Mouse (Mus musculus) adrenal gland, postnatal 4 days (tissue): Measurements from ENCODE around the gene Syf2. TPM values are rescaled to one million over a fixed set of nuclear protein-coding genes. Genes with fewer than 3 reads are reported as not detected.

Experiments
- DNase-seq, 2 experiments: peaks; one replicate each; pipeline ENCODE4 v3.0.0; 2021 to 2022; ENCODE audit warnings: low spot score in 2 of 2, mixed read lengths in 2 of 2
- total RNA-seq, 2 experiments: library from RNA; stranded (reverse); gene quantifications; 2 replicates each; pipeline ENCODE4 v1.2.3; 2021

The Syf2 gene
- total RNA-seq, 2 experiments from 2014 or later, result 82.4 to 93.3 TPM

DNA sequence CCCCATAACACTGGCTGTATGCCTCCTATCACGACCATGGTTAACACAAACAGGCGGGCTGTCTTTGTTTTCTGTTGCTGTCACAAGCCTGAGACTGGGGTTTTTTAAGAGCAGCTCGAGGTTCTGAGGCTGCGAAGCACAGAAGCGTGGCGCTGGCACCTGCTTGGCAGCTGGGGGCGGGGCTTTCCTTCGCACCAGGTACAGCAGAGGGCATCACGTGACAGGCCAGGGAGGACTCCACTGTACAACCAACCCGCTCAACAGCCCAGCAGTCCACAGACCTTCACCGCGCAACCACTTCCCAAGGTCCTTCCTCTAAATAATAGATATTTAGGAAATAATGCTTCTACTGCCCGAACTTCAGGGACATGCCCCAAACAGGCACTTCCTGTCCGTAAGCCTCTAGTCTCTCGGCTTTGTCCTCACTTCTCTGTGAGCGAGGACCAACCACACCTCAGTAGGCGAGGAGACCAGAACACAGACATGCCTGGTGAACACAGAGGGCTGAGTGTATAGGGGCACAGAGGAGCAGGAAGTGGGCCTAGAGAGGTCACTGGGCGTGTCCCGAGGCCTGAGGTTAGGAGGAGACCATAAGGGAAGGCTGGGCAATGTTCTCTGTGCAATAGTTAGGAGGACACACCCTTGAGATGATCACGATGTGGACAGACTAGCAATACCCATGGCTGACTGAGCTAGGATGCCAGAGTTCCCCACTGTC, 37.3 kb downstream of the Syf2 start:
- no peak for DNase-seq

GRCm38 (mm10) chr4:134968605-134968976, 37.9 kb downstream of the Syf2 start:
- no peak for DNase-seq

- no peak for DNase-seq
Observed at GRCm38 (mm10) chr4:134975261-134975928, 44.7 kb downstream of the Syf2 start.

DNA sequence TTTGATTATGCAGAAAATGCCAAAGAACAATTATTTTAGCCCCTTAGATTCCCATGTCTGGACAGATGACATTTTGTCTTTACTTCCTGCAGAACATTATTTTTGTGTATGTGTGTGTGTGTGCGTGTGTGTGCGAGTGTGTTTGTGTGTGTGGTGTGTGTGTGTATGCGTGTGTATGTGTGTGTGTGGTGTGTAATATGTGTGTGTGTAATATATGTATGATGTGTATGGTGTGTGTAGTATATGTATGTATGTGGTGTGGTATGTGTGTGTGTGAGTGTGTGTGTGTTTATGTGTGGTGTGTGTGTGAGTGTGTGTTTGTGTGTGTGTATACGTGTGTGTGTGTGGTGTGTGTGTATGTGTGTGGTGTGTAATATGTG, 45.2 kb downstream of the Syf2 start:
- no peak for DNase-seq

DNA sequence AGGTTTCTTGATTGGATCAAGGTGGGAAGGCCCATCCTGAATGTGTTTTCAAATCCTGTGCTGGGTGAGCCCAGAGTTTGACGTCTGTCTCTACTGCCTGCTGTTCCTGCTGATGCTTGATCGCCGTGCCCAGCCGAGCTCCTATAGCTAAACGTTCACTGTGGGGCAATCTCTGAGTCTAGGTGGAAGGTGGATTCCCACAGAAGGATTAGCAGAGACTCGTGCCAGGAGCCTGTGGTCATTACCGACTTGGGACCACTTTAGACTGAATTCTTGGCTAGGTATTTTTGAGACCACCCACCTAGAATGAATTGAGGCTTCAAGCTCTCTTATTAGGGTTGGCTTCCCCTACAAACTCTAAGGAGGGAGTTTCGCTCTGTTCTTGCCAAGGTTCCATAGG, 48.2 kb downstream of the Syf2 start:
- no peak for DNase-seq

DNA sequence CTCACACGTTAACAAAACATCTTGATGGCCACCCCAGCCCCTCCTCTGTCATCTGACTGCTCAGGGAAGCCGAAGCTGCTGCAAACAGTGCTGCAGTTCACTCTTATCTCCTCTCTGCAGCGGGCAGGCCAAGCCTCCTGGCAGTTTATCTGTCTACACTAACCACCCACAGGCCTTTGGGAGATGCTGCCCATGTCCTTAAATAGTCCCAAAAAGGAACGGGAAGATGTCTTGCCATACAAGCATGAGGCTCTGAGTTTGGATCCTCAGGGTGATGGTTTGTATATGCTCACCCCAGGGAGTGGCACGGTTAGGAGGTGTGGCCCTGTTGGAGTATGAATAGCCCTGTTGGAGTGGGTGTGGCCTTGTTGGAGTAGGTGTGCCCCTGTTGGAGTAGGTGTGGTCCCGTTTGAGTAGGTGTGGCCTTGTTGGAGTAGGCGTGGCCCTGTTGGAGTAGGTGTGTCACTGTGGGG, 51.3 kb downstream of the Syf2 start:
- no peak for DNase-seq

DNA sequence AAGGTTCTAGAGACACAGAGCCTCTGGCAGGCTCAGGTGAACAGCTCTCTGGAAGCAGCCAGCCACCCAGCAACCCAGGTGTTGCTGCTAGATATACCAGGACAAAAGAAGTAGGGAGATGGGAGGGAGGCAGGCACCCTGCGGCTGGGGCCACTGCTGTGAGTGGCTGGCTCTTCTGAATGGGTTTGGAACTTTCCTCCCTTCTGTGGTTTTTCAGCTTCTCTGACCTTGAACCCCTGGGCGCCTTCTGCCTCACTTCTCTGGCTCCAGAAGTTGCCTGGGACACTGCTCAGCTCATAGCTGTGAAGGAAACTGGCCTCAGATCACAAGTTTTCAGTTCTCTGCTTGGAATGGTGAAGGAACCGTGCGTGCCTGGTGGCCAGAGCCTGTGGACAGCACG, 52.4 kb downstream of the Syf2 start:
- DNase-seq, result no peak

DNA sequence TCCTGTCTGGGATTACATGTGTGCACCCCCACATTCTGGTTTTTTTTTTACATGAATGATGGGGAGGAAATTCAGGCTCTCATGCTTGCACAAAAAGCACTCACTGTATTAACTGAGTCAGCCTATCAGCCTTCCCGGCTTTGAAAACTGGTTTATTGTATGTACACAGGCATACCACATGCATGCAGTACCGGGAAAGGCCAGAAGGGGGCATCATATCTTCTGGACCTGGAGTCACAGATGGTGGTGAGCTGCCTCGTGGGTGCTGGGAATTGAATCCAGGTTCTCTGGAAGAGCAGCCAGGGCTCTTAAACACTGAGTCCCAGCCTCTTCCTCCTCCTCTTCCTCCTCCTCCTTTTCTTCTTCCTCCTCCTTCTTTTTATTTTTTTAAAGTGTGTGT, 53.9 kb downstream of the Syf2 start:
- DNase-seq, result no peak

GRCm38 (mm10) chr4:134985626-134986335, 55.1 kb downstream of the Syf2 start:
- DNase-seq, result no peak

DNA sequence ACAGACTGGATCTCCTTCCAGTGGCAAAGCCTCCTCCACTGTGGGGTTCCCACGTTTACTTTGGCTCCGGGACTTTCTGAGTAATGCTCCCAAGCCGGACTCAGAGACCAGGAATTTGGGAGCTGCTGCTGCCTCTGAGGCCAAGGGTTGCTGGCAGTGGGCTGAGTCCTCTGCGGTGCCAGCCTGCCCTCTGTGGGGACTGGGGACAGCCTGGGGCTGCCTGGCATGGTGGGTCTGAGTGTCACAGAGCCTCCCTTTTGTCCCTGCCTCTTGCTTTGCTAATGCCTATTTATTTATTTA, 55.6 kb downstream of the Syf2 start:
- DNase-seq, result no peak

GRCm38 (mm10) chr4:134986963-134987362, 56.3 kb downstream of the Syf2 start:
- no peak for DNase-seq

Other genes starting within 250 kb of the Syf2 start
- 10 to 100 TPM; 28.6 to 29.6 TPM for gene Man1c1, start 226.6 kb upstream of the Syf2 start, total RNA-seq
- 10 to 100 TPM; 39.1 to 44.7 TPM for gene Ldlrap1, start 162.9 kb upstream of the Syf2 start, total RNA-seq
- gene Maco1, start 77.6 kb upstream of the Syf2 start, total RNA-seq, result 10 to 100 TPM; 37.8 to 42.8 TPM
- 10 to 100 TPM in 1 of 2 experiments, 1 to 10 TPM in 1; 6.5 to 12.0 TPM for gene Rhd, start 66.4 kb upstream of the Syf2 start, total RNA-seq
- 100 to 1,000 TPM; 214 to 225 TPM for gene Tmem50a, start 15.9 kb upstream of the Syf2 start, total RNA-seq
- 100 to 1,000 TPM; 365 to 381 TPM for gene Rsrp1, start 7.3 kb upstream of the Syf2 start, total RNA-seq
- gene Runx3, start 189.8 kb downstream of the Syf2 start, total RNA-seq, result 1 to 10 TPM; 1.3 to 1.7 TPM